Comparison of ENCODE assay signal across 16 mouse cellular contexts in genomic region chr4:13329414-13329813, GRCm38 (mm10).
"Had no signal": no experiment of that assay in that cellular context is flagged by ENCODE, and none has a peak within 500 bp of the region (broad histone marks: within the 10 kb centered on the region; RNA-seq: fewer than 3 reads in every experiment).

No protein-coding gene starts in this region.

- H3K4me3 ChIP-seq: neural tube, embryonic 13.5 days; neural tube, embryonic 15.5 days; stomach, embryonic 15.5 days had no signal

- H3K36me3 ChIP-seq: neural tube, embryonic 13.5 days; neural tube, embryonic 15.5 days; stomach, embryonic 15.5 days had no signal

- H3K9ac ChIP-seq: neural tube, embryonic 13.5 days; neural tube, embryonic 15.5 days; stomach, embryonic 15.5 days had no signal

- H3K9me3 ChIP-seq: neural tube, embryonic 13.5 days; neural tube, embryonic 15.5 days; stomach, embryonic 15.5 days had no signal

- H3K27ac ChIP-seq: neural tube, embryonic 13.5 days; neural tube, embryonic 15.5 days; stomach, embryonic 15.5 days; stomach, postnatal 0 days had no signal

- H3K4me1 ChIP-seq: stomach, embryonic 15.5 days had no signal

- DNase-seq: retina, postnatal 1 day; right cerebral cortex, adult 18-20 months; right cerebral cortex, postnatal 14 days; right cerebral cortex, postnatal 25 days; right cerebral cortex, postnatal 4 days; spleen, adult 18-20 months; thymus, adult 18-20 months; thymus, adult 2 months; thymus, postnatal 14 days; thymus, postnatal 25 days; thymus, postnatal 36 days; thymus, postnatal 4 days had no signal

- H3K4me2 ChIP-seq: neural tube, embryonic 13.5 days; neural tube, embryonic 15.5 days; stomach, embryonic 15.5 days had no signal

- H3K27me3 ChIP-seq: neural tube, embryonic 13.5 days; neural tube, embryonic 15.5 days; stomach, embryonic 15.5 days had no signal
